Mouse (Mus musculus) erythroid progenitor cell, adult 5-6 weeks (primary cell): ENCODE data around the gene Tdgf1. TPM values are rescaled to one million over a fixed set of nuclear protein-coding genes. Genes with fewer than 3 reads are reported as not detected.

Experiments
- ATAC-seq: replicated peaks from 2 replicates; pipeline ENCODE4 v1.8.0; 2016; ENCODE audit warnings: moderate number of reproducible peaks, mild to moderate bottlenecking, moderate TSS enrichment, inconsistent platforms; ENCODE audit not compliant: poor library complexity, low FRiP score, severe bottlenecking
- total RNA-seq, 2 experiments: library from RNA; stranded (forward) in 1 of 2; stranded (reverse) in 1 of 2; fragments of 150-400 nt in 1 of 2; fragments of 186-747, 209-891 nt in 1 of 2; gene quantifications; 2 replicates each; pipeline versions ENCODE4 v1.2.3 to v1.2.4; 2015 to 2017; ENCODE audit warnings: low replicate concordance in 2 of 2

Tdgf1 gene
- total RNA-seq, 2 experiments from 2014 or later, result not detected

DNA sequence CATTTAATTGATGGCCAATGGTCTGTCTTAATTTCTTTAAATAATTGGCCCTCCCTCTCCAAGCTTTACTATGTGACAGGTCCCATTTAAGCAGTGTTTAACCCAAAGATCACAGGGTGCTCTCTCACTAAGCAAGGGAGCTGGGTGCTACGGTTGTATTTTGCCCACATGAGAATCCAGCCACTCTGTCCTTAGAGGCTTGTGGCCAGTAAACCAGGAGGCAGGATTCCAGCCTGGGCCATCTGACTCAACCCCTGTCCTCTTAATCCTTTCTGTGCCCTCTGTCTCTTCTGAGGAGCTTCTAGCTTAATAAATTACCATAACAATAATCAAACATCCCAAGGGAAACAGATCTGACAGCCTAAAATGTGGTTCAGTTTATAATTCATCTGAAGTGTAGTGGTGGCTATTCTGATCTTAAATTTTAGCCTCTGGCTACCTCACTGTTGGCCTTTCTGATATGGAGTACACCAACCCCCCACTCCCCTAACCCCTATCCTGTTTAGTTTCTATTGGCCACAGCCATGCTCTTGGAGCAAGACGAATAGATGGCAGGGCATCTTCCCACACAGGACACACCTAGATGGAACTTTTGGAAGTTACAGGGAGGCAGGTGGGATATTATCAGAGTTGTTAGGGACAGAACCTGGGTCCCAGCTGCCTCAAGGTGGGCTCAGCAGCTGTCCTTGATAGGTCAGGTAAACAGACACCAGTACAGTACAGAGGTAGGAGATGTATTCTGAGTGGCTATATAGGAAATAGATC lies 8.9 kb upstream of the Tdgf1 start:
- ATAC-seq, result no peak

DNA sequence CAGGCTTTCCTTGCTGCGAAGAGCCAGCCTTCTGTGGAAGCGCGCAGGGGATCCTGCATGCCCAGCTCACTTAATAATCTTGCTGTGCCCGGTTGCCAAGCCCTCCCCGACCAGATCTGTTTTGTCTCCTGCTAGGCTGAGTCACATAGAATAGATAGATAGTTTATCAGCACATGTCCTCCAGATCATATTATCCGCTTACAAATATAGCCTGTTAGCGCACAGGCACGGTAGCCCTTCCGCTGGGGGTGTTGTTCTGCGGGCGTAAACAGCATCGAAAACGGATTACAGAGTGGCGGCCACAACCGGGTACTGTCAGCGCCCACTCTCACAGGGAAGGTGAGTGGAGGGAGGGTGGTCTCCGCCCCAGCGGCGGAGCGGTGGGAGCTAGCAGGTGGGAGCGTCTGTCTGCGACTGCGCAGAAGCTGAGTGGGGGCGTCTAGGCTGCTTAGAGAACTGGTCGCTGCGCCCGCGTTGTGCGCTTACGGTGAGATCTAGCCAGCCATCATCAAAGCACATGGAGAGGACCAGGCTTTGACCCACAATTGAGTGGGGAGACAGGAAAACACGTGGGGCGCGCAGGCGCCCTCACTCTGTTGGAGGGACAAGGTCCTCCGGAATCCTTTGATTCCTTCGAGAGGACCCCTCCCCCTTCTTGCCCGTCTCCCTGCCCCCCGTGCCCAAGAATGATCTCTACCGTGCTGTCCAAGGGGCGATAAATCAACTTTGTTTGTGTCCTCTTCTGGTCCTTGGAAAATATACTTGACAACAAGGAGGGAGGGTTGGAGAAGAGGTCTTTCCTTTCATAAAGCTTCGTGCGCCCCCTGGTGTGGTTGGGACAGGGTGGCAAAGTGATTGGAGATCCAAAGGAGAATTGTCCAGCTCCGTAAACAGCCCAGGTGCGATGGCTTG lies 7.8 kb upstream of the Tdgf1 start:
- no peak for ATAC-seq

GRCm38 (mm10) chr9:110952931-110953549 lies 7.1 kb upstream of the Tdgf1 start:
- ATAC-seq, result no peak

GRCm38 (mm10) chr9:110952398-110952797 lies 6.4 kb upstream of the Tdgf1 start:
- ATAC-seq, result no peak

DNA sequence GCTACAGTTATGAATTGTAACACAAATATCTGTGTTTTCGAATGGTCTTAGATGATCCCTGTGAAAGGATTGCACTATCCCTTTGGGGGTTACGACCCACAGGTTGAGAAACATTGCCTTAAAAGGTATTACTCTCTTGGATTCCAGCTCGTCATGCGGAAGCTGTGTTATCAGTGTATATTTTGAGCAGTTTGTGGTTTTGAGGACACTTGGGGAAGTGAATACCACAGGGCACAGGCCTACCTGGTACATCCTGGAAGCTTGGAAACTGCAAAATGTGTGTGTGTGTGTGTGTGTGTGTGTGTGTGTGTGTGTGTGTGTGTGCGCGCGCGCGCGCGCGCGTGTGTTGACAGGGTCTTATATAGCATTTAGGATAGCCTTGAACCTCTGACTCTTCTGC lies 5.9 kb upstream of the Tdgf1 start:
- ATAC-seq, result no peak

- no peak for ATAC-seq
Observed at GRCm38 (mm10) chr9:110951397-110951796, 5.4 kb upstream of the Tdgf1 start, which contains the start of gene Lrrc2. Lrrc2 (plus strand) TSS chr9:110951545.

DNA sequence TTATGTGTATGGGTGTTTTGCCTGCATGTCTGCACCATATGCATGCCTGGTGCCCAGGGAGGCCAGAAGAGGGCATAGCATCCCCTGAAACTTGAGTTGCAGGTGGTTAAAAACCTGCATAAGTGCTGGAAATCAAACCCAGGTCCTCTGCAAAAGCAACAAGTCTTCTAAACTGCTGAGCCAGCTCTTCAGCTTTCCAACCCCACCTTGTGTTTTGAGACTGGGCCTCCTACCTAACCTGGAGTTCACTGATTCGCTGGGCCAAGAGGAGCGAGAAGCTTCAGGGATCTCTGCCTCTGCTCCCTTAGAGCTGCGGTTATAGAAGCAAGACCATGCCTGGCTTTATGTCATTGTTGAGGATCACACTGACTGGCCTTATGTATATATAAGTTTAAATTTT lies 4.2 kb upstream of the Tdgf1 start:
- no peak for ATAC-seq

DNA sequence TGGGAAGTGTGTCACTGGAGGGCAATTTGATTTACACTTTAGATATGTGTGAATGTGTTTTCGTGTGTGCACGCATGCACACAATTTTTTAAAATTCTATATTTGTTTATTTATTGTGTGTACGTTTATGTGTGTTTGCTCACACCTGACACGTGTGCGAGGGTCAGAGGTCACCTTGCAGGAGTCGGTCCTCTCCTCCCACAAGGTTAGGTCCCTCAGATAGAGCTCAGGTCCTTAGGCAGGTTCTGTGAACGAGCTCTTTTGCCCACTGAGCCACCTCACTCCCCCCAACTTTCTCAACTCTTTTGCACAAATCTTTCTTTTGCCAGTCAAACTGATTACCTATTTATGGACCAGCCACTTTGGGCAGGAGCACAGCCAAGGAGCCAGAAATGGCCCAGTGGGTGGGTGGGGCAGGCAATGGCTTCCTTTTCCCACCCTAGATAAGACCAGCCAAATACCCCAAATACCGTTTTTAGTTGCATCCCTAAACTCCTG lies 2.9 kb upstream of the Tdgf1 start:
- ATAC-seq, result no peak

DNA sequence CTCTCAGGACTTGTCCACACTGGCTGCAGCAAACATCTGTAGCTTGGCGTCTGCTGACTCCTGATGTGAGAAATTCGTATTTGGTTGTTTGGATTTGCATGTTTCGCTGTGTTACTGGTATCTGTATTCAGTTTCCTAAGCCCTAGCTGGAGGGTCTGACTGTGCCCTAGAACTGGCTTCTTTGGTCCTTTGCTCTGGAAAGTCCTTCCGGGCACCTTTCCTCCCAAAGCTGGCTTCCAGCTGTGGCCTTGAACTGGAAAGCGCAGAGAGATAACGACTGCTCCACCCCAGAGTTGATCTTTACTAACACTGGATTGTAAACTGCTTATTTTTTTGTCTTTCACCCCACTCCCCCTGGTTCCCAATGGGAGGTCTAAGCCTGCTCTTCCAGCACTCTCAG lies 1.9 kb upstream of the Tdgf1 start:
- ATAC-seq, result no peak

- ATAC-seq, result no peak
Observed at GRCm38 (mm10) chr9:110947261-110947661, 1.3 kb upstream of the Tdgf1 start.

- ATAC-seq, result no peak
Observed at GRCm38 (mm10) chr9:110946548-110947044, 638 bp upstream of the Tdgf1 start.

DNA sequence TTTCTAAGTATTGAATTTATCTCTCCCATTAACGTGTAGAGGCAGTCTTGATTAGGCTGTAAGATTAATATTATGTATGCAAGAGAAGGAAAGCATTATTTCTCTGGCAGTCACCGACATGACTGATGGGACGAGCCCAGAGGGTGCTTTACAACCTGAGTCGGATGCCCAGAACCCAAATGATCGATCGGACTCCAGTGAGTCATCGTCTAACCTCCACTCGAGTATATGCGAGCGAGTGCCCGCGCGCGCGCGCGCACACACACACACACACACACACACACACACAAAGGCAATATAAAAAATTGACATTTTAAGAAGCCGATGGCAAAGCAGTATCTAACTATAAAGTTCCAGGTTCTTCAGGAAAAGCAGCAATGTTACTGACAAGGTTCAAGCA lies 615 bp downstream of the Tdgf1 start:
- ATAC-seq, result no peak

DNA sequence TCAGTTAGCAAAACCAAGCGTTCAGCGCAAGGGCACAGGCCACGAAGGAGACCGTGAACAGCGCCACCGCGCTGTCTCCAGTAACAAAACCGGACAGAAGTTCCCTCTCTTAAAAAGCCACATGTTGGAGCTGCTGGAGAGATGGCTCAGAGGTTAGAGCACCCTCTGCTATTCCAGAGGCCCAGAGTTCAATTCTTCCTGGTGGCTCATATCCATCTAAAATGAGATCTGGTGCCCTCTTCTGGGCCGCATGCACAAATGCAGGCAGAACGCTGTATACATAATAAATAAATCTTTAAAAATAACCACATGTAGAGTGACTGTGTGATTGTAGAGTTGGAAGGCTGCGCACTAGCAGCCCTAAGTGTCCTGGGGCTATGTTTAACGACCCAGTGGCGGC lies 1.7 kb downstream of the Tdgf1 start:
- ATAC-seq, result no peak

DNA sequence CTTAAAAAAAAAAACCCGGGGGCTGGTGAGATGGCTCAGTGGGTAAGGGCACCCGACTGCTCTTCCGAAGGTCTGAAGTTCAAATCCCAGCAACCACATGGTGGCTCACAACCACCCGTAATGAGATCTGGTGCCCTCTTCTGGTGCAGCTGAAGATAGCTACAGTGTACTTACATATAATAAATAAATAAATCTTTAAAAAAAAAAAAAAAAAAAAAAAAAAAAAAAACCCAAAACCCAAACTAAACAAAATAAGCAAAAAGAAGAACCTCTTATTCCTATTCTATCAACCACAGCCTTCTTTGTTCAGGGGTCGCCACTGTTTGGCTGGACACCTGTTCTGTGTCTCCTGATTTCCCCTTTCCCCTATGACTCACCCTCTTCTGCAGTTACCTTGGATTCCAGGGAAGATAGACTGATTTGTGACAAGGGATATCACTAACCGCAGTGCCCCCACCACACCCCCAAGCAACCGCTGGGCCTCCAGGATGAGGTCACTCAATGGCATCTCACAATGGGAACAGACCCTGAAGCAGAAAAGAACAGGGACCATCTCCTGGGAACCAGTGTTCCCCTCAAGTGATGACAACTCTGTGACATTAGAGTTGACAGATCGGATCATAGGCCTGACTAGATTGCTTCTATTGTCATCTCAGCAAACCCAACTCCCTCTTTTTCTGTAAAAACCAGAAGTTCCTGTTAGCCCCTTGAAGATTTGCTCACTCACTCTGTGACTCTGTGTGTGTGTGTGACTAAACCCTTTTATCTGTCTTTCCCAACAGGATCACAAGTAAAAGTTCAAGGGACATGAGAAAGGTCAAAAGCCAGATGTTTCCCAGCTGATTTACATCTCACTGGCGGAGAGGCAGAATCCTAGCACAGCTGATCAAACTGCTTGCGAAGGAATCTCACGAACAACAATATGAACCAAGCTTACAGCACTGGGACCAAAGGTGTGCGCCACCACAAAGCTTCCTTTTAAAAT lies 8.2 kb downstream of the Tdgf1 start:
- ATAC-seq, result no peak

DNA sequence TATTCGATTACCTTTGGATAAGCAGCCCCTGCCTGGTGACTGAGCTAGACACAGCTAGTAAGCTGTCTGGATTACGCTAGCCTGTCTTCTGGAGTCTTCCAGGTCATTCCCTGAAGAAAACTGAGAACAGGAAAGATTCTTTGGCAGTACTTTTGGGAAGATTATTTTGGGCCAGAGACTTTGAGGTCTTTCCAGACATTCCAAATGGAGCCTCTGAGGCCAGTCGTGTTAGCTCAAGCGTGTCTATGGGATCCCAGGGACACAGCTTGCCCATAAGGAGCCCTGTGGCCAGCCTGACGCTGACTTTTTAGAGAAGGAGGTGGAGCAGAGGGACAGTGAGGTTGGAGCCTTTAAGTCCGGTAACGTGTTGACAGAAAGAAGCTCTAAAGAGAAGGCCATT lies 10.0 kb downstream of the Tdgf1 start:
- no peak for ATAC-seq

DNA sequence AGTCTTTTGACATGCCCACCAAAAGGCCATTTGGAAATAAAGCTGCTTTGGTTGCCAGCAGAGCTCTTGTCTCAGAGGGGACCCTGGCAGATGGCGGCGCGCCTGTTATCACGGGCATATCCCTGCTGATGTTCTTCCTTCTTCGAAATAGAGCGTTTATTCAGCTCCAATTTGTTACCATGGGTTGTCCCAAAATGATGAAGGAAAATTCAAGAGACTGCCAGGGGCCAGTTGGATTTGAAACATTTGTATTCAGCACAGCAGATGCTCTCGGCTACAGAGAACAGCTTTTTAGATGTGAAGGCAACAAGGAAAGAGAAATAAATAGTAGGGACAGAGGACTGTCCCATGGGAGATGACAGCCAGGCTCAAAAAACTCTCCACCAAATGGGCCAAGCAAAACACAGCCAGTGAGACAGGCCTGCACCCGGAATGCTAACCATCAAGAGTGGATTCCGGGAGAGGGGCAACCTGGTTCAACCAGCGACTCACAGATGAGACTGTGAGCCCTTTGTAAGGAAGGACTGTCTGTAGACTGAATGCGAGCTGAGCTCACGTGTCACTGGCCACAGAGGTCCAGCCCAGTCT lies 12.0 kb downstream of the Tdgf1 start:
- no peak for ATAC-seq

DNA sequence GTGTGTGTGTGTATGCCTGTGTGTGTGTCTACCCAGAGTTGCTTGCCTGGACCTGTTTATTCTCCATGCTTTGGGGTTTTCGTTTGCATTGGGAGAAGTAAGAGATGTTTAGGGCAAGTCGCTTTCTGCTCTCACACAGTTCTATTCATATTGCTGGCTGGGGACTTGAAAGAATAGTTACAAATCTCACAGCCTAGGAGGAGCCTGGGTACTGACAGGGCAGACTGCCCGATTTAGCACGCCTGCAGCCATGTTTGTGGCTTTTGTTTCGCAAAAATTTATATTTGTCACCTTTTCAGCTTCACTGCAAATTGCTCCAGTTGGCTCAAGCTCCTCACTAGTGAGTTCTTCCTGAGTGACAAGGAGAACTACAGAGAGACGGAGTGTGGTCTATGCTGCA lies 14.4 kb downstream of the Tdgf1 start:
- no peak for ATAC-seq

GRCm38 (mm10) chr9:110922759-110923158 lies 23.2 kb downstream of the Tdgf1 start:
- no peak for ATAC-seq
